Mouse (Mus musculus): Measurements from ENCODE around the gene Syne4. TPM values are rescaled to one million over a fixed set of nuclear protein-coding genes. Genes with fewer than 3 reads are reported as not detected.

Gene Syne4
- polyA plus RNA-seq, 1 experiment from 2014 or later, result 11.9 TPM

DNA sequence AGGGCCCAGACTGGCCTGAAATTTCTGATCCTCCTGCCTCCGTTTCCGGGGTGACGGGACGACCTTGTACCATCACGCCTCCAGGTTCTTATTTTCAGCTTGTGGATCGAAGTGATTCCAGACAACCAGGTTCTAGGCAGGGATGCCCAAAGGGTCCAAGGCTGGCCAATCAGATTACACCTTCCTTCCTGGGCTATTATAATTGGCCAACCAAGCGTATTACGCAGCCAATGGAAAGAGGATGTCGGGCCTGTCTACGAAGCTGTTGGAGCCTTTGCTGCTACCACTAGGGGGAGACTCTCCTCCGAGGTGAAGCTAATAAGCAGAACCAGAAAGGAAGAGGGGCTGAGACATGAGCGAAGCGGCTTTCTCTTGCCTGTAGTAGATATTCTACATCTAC lies 17.3 kb downstream of the Syne4 start:
- Histone ChIP-seq H3K36me3 (replicated peaks; ENCODE audit: control insufficient read depth, insufficient read depth) (no peaks in the 10 kb centered on the region), H3K27me3 (ENCODE audit: control insufficient read depth, insufficient read depth, low read length) (peaks cover 9% of the 10 kb centered on the region; the same call in 1 of the 2 replicates), H3K9ac (no peak overlapping the region), H3K9me3 (ENCODE audit: control insufficient read depth, low read length) (no peaks in the 10 kb centered on the region), H3K4me1 (replicated peaks; ENCODE audit: control insufficient read depth, insufficient read depth, low read length) (peaks cover 14% of the 10 kb centered on the region; the same call in 1 of the 2 replicates), H3K27ac (peak overlapping the region; percentile 27), H3K4me2 (replicated peaks) (peak overlapping the region; percentile 47), H3K4me3 (replicated peaks; ENCODE audit: low read length) (peak overlapping the region; percentile 15)
- peak; percentile 93 for ATAC-seq (ENCODE audit: low FRiP score)
- DNase-seq (ENCODE audit: low spot score), result peak; percentile 92
- 2% methylated on average over 13 of the region's 13 CpGs for WGBS

- no peak for ATAC-seq (ENCODE audit: low FRiP score)
- Histone ChIP-seq H3K4me2 (replicated peaks) (peak overlapping the region; percentile 47), H3K9me3 (ENCODE audit: control insufficient read depth, low read length) (no peaks in the 10 kb centered on the region), H3K4me1 (replicated peaks; ENCODE audit: control insufficient read depth, insufficient read depth, low read length) (peaks cover 14% of the 10 kb centered on the region; the same call in 1 of the 2 replicates), H3K27ac (no peak overlapping the region), H3K36me3 (replicated peaks; ENCODE audit: control insufficient read depth, insufficient read depth) (no peaks in the 10 kb centered on the region), H3K27me3 (ENCODE audit: control insufficient read depth, insufficient read depth, low read length) (peaks cover 9% of the 10 kb centered on the region; the same call in 1 of the 2 replicates), H3K4me3 (replicated peaks; ENCODE audit: low read length) (no peak overlapping the region), H3K9ac (no peak overlapping the region)
- WGBS, result 68% methylated on average over 18 of the region's 18 CpGs
- DNase-seq (ENCODE audit: low spot score), result no peak
These were observed 18.1 kb downstream of the Syne4 start for GRCm38 (mm10) chr7:30332622-30333259.

DNA sequence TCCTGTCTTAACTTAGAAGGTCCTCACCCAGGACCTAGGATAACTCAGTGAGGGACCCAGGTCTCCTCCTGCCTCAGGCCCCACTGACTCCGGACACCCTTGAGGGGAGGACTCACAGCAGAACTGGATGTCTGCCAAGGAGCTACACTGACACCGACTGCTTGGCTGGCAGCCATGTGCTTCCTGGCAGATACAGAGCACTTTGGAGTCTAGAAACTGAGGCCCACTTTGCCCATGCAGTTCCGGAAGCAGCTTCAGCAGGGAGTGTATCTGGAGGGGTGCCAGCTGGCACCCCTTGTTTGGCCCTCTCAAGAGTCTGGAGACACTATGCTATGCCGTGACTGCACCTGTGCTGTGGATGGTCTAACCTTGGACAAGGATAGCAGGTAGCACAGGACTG lies 18.8 kb downstream of the Syne4 start:
- peak overlapping the region; percentile 47; the same call in 1 of the 2 replicates for H3K27ac ChIP-seq
- 40% methylated on average over 4 of the region's 4 CpGs for WGBS
- H3K9me3 ChIP-seq (ENCODE audit: control insufficient read depth, low read length), result no peaks in the 10 kb centered on the region
- peaks cover 14% of the 10 kb centered on the region; the same call in 1 of the 2 replicates for H3K4me1 ChIP-seq (replicated peaks; ENCODE audit: control insufficient read depth, insufficient read depth, low read length)
- no peak overlapping the region for H3K9ac ChIP-seq
- DNase-seq (ENCODE audit: low spot score) (peak; percentile 70), ATAC-seq (ENCODE audit: low FRiP score) (peak; percentile 28; the same call in 1 of the 2 replicates)
- no peaks in the 10 kb centered on the region for H3K36me3 ChIP-seq (replicated peaks; ENCODE audit: control insufficient read depth, insufficient read depth)
- no peak overlapping the region for H3K4me2 ChIP-seq (replicated peaks)
- peaks cover 9% of the 10 kb centered on the region; the same call in 1 of the 2 replicates for H3K27me3 ChIP-seq (ENCODE audit: control insufficient read depth, insufficient read depth, low read length)
- H3K4me3 ChIP-seq (replicated peaks; ENCODE audit: low read length), result no peak overlapping the region

DNA sequence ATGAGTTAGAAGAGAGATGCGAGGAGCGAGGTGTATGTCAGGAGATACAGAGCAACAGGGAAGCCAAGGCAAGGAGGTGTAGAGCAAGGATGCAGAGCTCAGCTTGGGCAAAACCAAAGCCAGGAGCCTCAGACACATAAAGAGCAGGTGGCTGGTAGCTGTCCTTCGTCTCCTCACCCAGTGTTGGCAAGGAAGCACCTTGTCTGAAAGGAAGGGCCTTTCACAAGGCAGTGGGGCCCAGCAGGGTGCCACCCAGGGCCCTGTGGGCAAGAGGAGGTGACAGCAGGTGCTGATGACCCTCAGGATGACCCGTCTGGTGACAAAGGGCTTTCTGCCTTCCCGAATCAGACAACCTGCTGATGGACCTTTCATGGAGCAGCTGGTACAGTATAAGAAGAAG lies 20.0 kb downstream of the Syne4 start:
- Histone ChIP-seq H3K9ac (0 out of 2 replicates have a peak overlapping the region, but pooled peaks have one; percentile 4), H3K4me1 (replicated peaks; ENCODE audit: control insufficient read depth, insufficient read depth, low read length) (peaks cover 14% of the 10 kb centered on the region; the same call in 1 of the 2 replicates), H3K27me3 (ENCODE audit: control insufficient read depth, insufficient read depth, low read length) (peaks cover 9% of the 10 kb centered on the region; the same call in 1 of the 2 replicates), H3K9me3 (ENCODE audit: control insufficient read depth, low read length) (no peaks in the 10 kb centered on the region), H3K4me2 (replicated peaks) (no peak overlapping the region), H3K36me3 (replicated peaks; ENCODE audit: control insufficient read depth, insufficient read depth) (no peaks in the 10 kb centered on the region), H3K4me3 (replicated peaks; ENCODE audit: low read length) (no peak overlapping the region), H3K27ac (no peak overlapping the region)
- no peak for DNase-seq (ENCODE audit: low spot score)
- ATAC-seq (ENCODE audit: low FRiP score), result no peak
- 62% methylated on average over 5 of the region's 5 CpGs for WGBS

DNA sequence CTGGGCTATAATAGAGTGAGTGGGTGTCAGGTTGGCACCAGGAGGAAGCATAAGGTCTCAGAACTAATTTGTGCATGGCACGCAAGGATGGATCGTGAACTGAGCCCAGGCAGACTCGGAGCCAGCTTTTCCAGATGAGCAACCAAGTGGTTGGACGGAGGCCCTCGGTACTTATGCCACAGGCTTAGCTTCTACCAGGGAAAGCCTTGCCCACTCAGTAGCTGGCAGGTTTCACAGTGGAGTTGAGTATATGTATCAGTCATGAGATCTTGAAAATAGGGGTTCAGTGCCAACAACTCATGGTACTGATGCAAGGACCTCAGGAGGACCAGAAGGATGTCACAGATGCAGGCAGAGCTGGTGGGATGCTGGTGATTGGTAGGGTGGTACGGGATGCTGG lies 21.1 kb downstream of the Syne4 start:
- no peaks in the 10 kb centered on the region for H3K9me3 ChIP-seq (ENCODE audit: control insufficient read depth, low read length)
- ATAC-seq (ENCODE audit: low FRiP score), result no peak
- WGBS, result 74% methylated on average over 6 of the region's 6 CpGs
- no peak overlapping the region for H3K9ac ChIP-seq
- no peak overlapping the region for H3K27ac ChIP-seq
- no peak overlapping the region for H3K4me2 ChIP-seq (replicated peaks)
- H3K4me3 ChIP-seq (replicated peaks; ENCODE audit: low read length), result no peak overlapping the region
- peaks cover 14% of the 10 kb centered on the region; the same call in 1 of the 2 replicates for H3K4me1 ChIP-seq (replicated peaks; ENCODE audit: control insufficient read depth, insufficient read depth, low read length)
- no peaks in the 10 kb centered on the region for H3K36me3 ChIP-seq (replicated peaks; ENCODE audit: control insufficient read depth, insufficient read depth)
- DNase-seq (ENCODE audit: low spot score), result no peak
- peaks cover 9% of the 10 kb centered on the region; the same call in 1 of the 2 replicates for H3K27me3 ChIP-seq (ENCODE audit: control insufficient read depth, insufficient read depth, low read length)

GRCm38 (mm10) chr7:30336384-30336783 lies 21.8 kb downstream of the Syne4 start:
- no peaks in the 10 kb centered on the region for H3K36me3 ChIP-seq (replicated peaks; ENCODE audit: control insufficient read depth, insufficient read depth)
- H3K9me3 ChIP-seq (ENCODE audit: control insufficient read depth, low read length), result no peaks in the 10 kb centered on the region
- ATAC-seq (ENCODE audit: low FRiP score) (no peak), DNase-seq (ENCODE audit: low spot score) (peak; percentile 97)
- H3K27me3 ChIP-seq (ENCODE audit: control insufficient read depth, insufficient read depth, low read length), result peaks cover 9% of the 10 kb centered on the region; the same call in 1 of the 2 replicates
- no peak overlapping the region for H3K4me3 ChIP-seq (replicated peaks; ENCODE audit: low read length)
- H3K4me2 ChIP-seq (replicated peaks), result no peak overlapping the region
- no peak overlapping the region for H3K9ac ChIP-seq
- peaks cover 13% of the 10 kb centered on the region; the same call in 1 of the 2 replicates for H3K4me1 ChIP-seq (replicated peaks; ENCODE audit: control insufficient read depth, insufficient read depth, low read length)
- WGBS, result 2% methylated on average over 9 of the region's 9 CpGs
- no peak overlapping the region for H3K27ac ChIP-seq

- no peaks in the 10 kb centered on the region for H3K36me3 ChIP-seq (replicated peaks; ENCODE audit: control insufficient read depth, insufficient read depth)
- ATAC-seq (ENCODE audit: low FRiP score) (no peak), DNase-seq (ENCODE audit: low spot score) (no peak)
- H3K27ac ChIP-seq, result no peak overlapping the region
- no peak overlapping the region for H3K4me3 ChIP-seq (replicated peaks; ENCODE audit: low read length)
- no peak overlapping the region for H3K4me2 ChIP-seq (replicated peaks)
- H3K27me3 ChIP-seq (ENCODE audit: control insufficient read depth, insufficient read depth, low read length), result peaks cover 9% of the 10 kb centered on the region; the same call in 1 of the 2 replicates
- no peaks in the 10 kb centered on the region for H3K9me3 ChIP-seq (ENCODE audit: control insufficient read depth, low read length)
- WGBS, result 67% methylated on average over 5 of the region's 5 CpGs
- H3K9ac ChIP-seq, result no peak overlapping the region
- H3K4me1 ChIP-seq (replicated peaks; ENCODE audit: control insufficient read depth, insufficient read depth, low read length), result no peaks in the 10 kb centered on the region
These were observed 25.0 kb downstream of the Syne4 start for GRCm38 (mm10) chr7:30339432-30340109.

- Histone ChIP-seq H3K4me2 (replicated peaks) (no peak overlapping the region), H3K27ac (no peak overlapping the region), H3K9me3 (ENCODE audit: control insufficient read depth, low read length) (no peaks in the 10 kb centered on the region), H3K4me3 (replicated peaks; ENCODE audit: low read length) (no peak overlapping the region), H3K4me1 (replicated peaks; ENCODE audit: control insufficient read depth, insufficient read depth, low read length) (0 out of 2 replicates have a peak, but pooled peaks cover 5% of the 10 kb centered on the region), H3K27me3 (ENCODE audit: control insufficient read depth, insufficient read depth, low read length) (peaks cover 27% of the 10 kb centered on the region), H3K36me3 (replicated peaks; ENCODE audit: control insufficient read depth, insufficient read depth) (no peaks in the 10 kb centered on the region), H3K9ac (no peak overlapping the region)
- ATAC-seq (ENCODE audit: low FRiP score) (no peak), DNase-seq (ENCODE audit: low spot score) (peak; percentile 69)
- WGBS, result 27% methylated on average over 21 of the region's 21 CpGs
These were observed 32.2 kb downstream of the Syne4 start for GRCm38 (mm10) chr7:30346635-30347379.

DNA sequence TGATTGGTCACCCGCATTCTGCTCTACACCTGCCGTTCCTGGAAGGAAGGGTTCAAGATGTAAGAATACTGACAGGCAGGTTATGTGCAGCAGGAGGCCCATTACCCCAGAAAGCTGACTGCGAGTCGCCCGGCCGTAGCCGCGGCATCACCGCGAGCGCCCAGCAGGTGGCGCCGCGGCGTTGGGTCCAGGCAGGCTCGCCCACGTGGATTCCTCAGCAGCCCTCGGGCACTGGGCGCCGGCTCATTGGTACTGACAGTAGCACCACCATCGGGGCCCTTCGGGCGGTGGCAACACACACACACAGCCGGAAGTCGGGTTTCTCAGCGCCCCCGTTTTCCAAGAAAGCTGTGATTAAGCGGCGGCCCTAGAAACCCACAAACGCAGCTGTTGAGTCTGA lies 33.2 kb downstream of the Syne4 start:
- no peaks in the 10 kb centered on the region for H3K36me3 ChIP-seq (replicated peaks; ENCODE audit: control insufficient read depth, insufficient read depth)
- peak; percentile 83 for ATAC-seq (ENCODE audit: low FRiP score)
- H3K9me3 ChIP-seq (ENCODE audit: control insufficient read depth, low read length), result no peaks in the 10 kb centered on the region
- DNase-seq (ENCODE audit: low spot score), result peak; percentile 87
- H3K9ac ChIP-seq, result no peak overlapping the region
- peak overlapping the region; percentile 49 for H3K4me2 ChIP-seq (replicated peaks)
- H3K4me3 ChIP-seq (replicated peaks; ENCODE audit: low read length), result 0 out of 2 replicates have a peak overlapping the region, but pooled peaks have one; percentile 3
- peaks cover 27% of the 10 kb centered on the region for H3K27me3 ChIP-seq (ENCODE audit: control insufficient read depth, insufficient read depth, low read length)
- H3K4me1 ChIP-seq (replicated peaks; ENCODE audit: control insufficient read depth, insufficient read depth, low read length), result 0 out of 2 replicates have a peak, but pooled peaks cover 5% of the 10 kb centered on the region
- WGBS, result 2% methylated on average over 30 of the region's 30 CpGs
- H3K27ac ChIP-seq, result no peak overlapping the region

Measured in hindbrain, embryonic 14.5 days (tissue).